Mouse (Mus musculus) megakaryocyte, embryonic 14.5 days (primary cell): ENCODE measurements at regions not wholly inside any gene's neighbourhood (a gene's known extent, or its start where the extent isn't known, plus 50 kb on each side); places are given as distances from the start of the nearest gene placed in this dataset.

Experiments used
- FLI1 ChIP-seq: IDR thresholded peaks from 2 replicates; pipeline ENCODE4 v1.6.1; 2012; ENCODE audit warnings: low read length, inconsistent platforms, mixed read lengths
- GATA1 ChIP-seq: IDR thresholded peaks from 3 replicates; pipeline ENCODE4 v1.6.1; 2012; ENCODE audit warnings: mixed read lengths, low read length, inconsistent platforms, borderline replicate concordance

DNA sequence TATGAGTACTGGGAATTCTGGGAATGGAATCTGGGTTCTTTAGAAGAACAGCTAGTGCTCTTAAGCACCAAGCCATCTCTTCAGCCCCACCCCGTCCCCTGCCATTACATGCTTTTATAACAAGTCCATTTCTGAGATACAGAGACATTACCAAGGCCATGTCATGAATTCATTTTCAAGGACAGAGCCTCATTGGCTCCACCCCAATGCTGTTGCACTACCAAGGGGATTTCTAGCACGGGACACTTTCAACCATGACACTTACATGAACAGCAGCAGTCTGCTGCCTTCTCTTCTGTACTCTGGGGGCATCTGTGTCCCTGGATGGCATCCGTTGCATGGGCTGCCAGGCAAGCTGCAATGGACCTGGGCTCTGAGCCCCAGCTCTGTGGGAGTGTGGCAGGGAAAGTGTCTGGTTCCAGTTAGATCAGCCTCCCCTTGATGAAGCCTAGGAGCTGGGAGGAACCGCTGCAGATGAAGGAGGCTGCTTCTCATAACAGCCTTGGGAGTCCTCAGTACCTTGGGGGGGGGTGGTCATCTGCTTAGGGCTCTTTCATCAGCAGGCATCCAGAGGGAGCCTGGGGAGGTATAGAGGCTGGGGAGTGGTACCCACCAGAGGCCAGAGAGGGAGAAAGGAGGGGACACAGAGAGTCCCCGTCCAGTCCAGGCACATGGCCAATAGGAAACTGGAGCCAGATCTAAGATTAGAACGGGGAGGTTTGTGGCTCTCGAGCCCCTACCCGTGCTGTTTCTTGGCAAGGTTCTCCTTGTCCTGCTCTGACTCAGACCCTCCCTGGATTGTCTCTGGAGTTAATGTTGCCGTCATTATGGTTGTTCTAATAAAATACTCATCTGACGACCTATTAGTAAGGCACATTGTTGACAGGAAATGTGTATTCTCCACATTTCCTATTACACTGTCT is 52.4 kb upstream of the Ctbp2 start:
- TF ChIP-seq GATA1 = no peak
- TF ChIP-seq FLI1 = no peak
